In the genomic region with DNA sequence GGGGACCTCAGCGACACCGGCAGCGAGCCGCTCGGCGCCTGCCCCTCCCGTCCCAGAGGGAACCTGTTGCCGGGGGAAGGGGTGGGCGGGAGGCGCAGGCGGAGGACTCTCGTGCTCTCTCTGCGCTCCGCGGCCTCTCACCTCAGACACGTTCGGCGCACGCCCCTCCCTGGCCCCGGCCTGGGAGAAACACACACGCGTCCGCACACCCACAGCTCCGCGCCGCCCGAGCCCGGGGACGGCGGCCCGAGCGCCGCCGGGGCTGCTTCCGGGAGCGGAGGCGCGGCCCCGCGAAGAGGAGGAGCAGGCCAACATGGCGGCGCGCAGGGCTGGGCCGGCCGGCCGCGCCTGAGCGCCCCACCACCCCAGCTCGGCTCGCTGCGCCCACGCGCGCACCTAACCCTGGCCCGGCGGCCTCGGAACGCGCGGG, we compare ENCODE assay signal across 8 mouse cellular contexts. TPM values are rescaled to one million over a fixed set of nuclear protein-coding genes. Genes with fewer than 3 reads are reported as not detected.
DNase-seq lines count a peak whose midpoint lies in the region; ATAC-seq lines count a peak whose summit lies in the region.

A gene (plus strand): TSS at position 293 of the 430 bp plus-strand sequence.

- ATAC-seq in forebrain, embryonic 13.5 days: peak; percentile 93
- peak; percentile 90 for ATAC-seq in heart, embryonic 16.5 days (replicated peaks; ENCODE audit: extremely low read depth, insufficient read depth, low FRiP score)
- ATAC-seq in liver, embryonic 16.5 days (ENCODE audit: low read depth): peak; percentile 89
- ATAC-seq in neural tube, embryonic 11.5 days (ENCODE audit: insufficient read depth, low FRiP score, low TSS enrichment): peak; percentile 89
- peak; percentile 92 for ATAC-seq in stomach, embryonic 15.5 days (ENCODE audit: insufficient read depth, low FRiP score, low read depth)

- under 1% methylated on average over 46 of the region's 60 CpGs for WGBS in forebrain, embryonic 13.5 days
- under 1% methylated on average over 47 of the region's 60 CpGs for WGBS in heart, embryonic 16.5 days
- under 1% methylated on average over 42 of the region's 60 CpGs for WGBS in liver, embryonic 16.5 days (ENCODE audit: insufficient replicate concordance)
- WGBS in neural tube, embryonic 11.5 days: 0% methylated on average over 20 of the region's 60 CpGs
- under 1% methylated on average over 51 of the region's 60 CpGs for WGBS in stomach, embryonic 15.5 days

- H3K9me3 ChIP-seq in forebrain, embryonic 13.5 days (replicated peaks): no peaks in the 10 kb centered on the region
- H3K9me3 ChIP-seq in heart, embryonic 16.5 days (replicated peaks; ENCODE audit: control insufficient read depth, low read length): no peaks in the 10 kb centered on the region
- no peaks in the 10 kb centered on the region for H3K9me3 ChIP-seq in liver, embryonic 16.5 days (replicated peaks; ENCODE audit: control insufficient read depth, low read length)
- no peaks in the 10 kb centered on the region for H3K9me3 ChIP-seq in neural tube, embryonic 11.5 days (ENCODE audit: control insufficient read depth, low read length)
- H3K9me3 ChIP-seq in stomach, embryonic 15.5 days: no peaks in the 10 kb centered on the region

- DNase-seq in CD8-positive naive resting alpha-beta T cell, adult 2 months (ENCODE audit: low read depth in 2 of 2, low spot score in 2 of 2): peak; percentile 59 to 61
- peak; percentile 62 for DNase-seq in c-Kit-positive CD71-positive TER-119-positive erythroid progenitor cells, embryonic 14.5 days (ENCODE audit: low spot score)
- DNase-seq in kidney, postnatal 25 days: peak; percentile 73 to 92
- peak; percentile 79 for DNase-seq in neural tube, embryonic 11.5 days (ENCODE audit: low spot score)

- H3K27me3 ChIP-seq in forebrain, embryonic 13.5 days: no peaks in the 10 kb centered on the region
- no peaks in the 10 kb centered on the region for H3K27me3 ChIP-seq in heart, embryonic 16.5 days (ENCODE audit: control insufficient read depth, insufficient read depth, low read length)
- no peaks in the 10 kb centered on the region for H3K27me3 ChIP-seq in liver, embryonic 16.5 days (ENCODE audit: control insufficient read depth, insufficient read depth, low read depth, low read length)
- no peaks in the 10 kb centered on the region for H3K27me3 ChIP-seq in neural tube, embryonic 11.5 days (ENCODE audit: control insufficient read depth, insufficient read depth, low read length)
- no peaks in the 10 kb centered on the region for H3K27me3 ChIP-seq in stomach, embryonic 15.5 days (replicated peaks)

- peaks cover 43% of the 10 kb centered on the region for H3K4me1 ChIP-seq in forebrain, embryonic 13.5 days
- H3K4me1 ChIP-seq in heart, embryonic 16.5 days (ENCODE audit: control insufficient read depth, insufficient read depth, low read length): peaks cover 42% of the 10 kb centered on the region
- H3K4me1 ChIP-seq in liver, embryonic 16.5 days (ENCODE audit: control insufficient read depth, low read depth, low read length): peaks cover 45% of the 10 kb centered on the region
- peaks cover 17% of the 10 kb centered on the region; the same call in 1 of the 2 replicates for H3K4me1 ChIP-seq in neural tube, embryonic 11.5 days (ENCODE audit: control insufficient read depth, insufficient read depth, low read length)
- H3K4me1 ChIP-seq in stomach, embryonic 15.5 days: peaks cover 9% of the 10 kb centered on the region; the same call in 1 of the 2 replicates

- H3K4me2 ChIP-seq in forebrain, embryonic 13.5 days: peak within 1 kb of the TSS; percentile 65
- H3K4me2 ChIP-seq in heart, embryonic 16.5 days (ENCODE audit: low read depth, low read length): peak within 1 kb of the TSS; percentile 97
- H3K4me2 ChIP-seq in liver, embryonic 16.5 days (ENCODE audit: low read depth, low read length): peak within 1 kb of the TSS; percentile 83
- peak within 1 kb of the TSS; percentile 81 for H3K4me2 ChIP-seq in neural tube, embryonic 11.5 days (ENCODE audit: low read depth)
- peak within 1 kb of the TSS; percentile 85 for H3K4me2 ChIP-seq in stomach, embryonic 15.5 days

- no peaks in the 10 kb centered on the region for H3K36me3 ChIP-seq in forebrain, embryonic 13.5 days (ENCODE audit: poor library complexity, severe bottlenecking)
- no peaks in the 10 kb centered on the region for H3K36me3 ChIP-seq in heart, embryonic 16.5 days (ENCODE audit: control insufficient read depth, insufficient read depth)
- no peaks in the 10 kb centered on the region for H3K36me3 ChIP-seq in liver, embryonic 16.5 days (ENCODE audit: control insufficient read depth, insufficient read depth)
- H3K36me3 ChIP-seq in neural tube, embryonic 11.5 days (ENCODE audit: control insufficient read depth, insufficient read depth, low read length): no peaks in the 10 kb centered on the region
- H3K36me3 ChIP-seq in stomach, embryonic 15.5 days: no peaks in the 10 kb centered on the region

- peak within 1 kb of the TSS; percentile 95 for H3K9ac ChIP-seq in forebrain, embryonic 13.5 days
- peak within 1 kb of the TSS; percentile 98 for H3K9ac ChIP-seq in heart, embryonic 16.5 days (ENCODE audit: low read length)
- H3K9ac ChIP-seq in liver, embryonic 16.5 days (ENCODE audit: low read depth, low read length): peak within 1 kb of the TSS; percentile 97
- peak within 1 kb of the TSS; percentile 98 for H3K9ac ChIP-seq in neural tube, embryonic 11.5 days (ENCODE audit: low read length)
- peak within 1 kb of the TSS; percentile 92 for H3K9ac ChIP-seq in stomach, embryonic 15.5 days

- H3K4me3 ChIP-seq in forebrain, embryonic 13.5 days: peak within 1 kb of the TSS; percentile 94
- peak within 1 kb of the TSS; percentile 92 for H3K4me3 ChIP-seq in heart, embryonic 16.5 days (ENCODE audit: low read length)
- peak within 1 kb of the TSS; percentile 97 for H3K4me3 ChIP-seq in liver, embryonic 16.5 days (ENCODE audit: low read depth, low read length)
- peak within 1 kb of the TSS; percentile 80 for H3K4me3 ChIP-seq in neural tube, embryonic 11.5 days (ENCODE audit: low read depth, low read length)
- peak within 1 kb of the TSS; percentile 93 for H3K4me3 ChIP-seq in stomach, embryonic 15.5 days (replicated peaks)

- peak within 1 kb of the TSS; percentile 92 for H3K27ac ChIP-seq in forebrain, embryonic 13.5 days
- peak within 1 kb of the TSS; percentile 96 for H3K27ac ChIP-seq in heart, embryonic 16.5 days (ENCODE audit: low read length)
- H3K27ac ChIP-seq in liver, embryonic 16.5 days (ENCODE audit: low read length): peak within 1 kb of the TSS; percentile 95
- peak within 1 kb of the TSS; percentile 90 for H3K27ac ChIP-seq in neural tube, embryonic 11.5 days (ENCODE audit: low read depth, low read length)
- peak within 1 kb of the TSS; percentile 90 for H3K27ac ChIP-seq in stomach, embryonic 15.5 days

RNA-seq across cellular contexts. Expression of the gene that starts here (rescaled TPM):
- polyA plus RNA-seq in forebrain, embryonic 13.5 days (2015; fragmentation: Nextera tagmentation; extraction: Ambion mirVana): 7.4 and 7.5 TPM in 2 replicates
- polyA plus RNA-seq in heart, embryonic 16.5 days (2015; fragmentation: Nextera tagmentation; extraction: Ambion mirVana): 5.5 and 7.0 TPM in 2 replicates
- 3.5 and 3.8 TPM in 2 replicates for polyA plus RNA-seq in liver, embryonic 16.5 days (2015; fragmentation: Nextera tagmentation; extraction: Ambion mirVana)
- 9.8 and 10.9 TPM in 2 replicates for polyA plus RNA-seq in neural tube, embryonic 11.5 days (2014; fragmentation: Nextera tagmentation; extraction: Ambion mirVana)
- 7.6 and 9.7 TPM in 2 replicates for polyA plus RNA-seq in stomach, embryonic 15.5 days (2015; fragmentation: Nextera tagmentation; extraction: Ambion mirVana)

Comparison
In these comparisons a context has a peak if more than half of its experiments do, and no peak if none do; other contexts are left out.
1. Peak in every context shown above with its lines: DNase-seq, ATAC-seq, H3K4me3 ChIP-seq and H3K27ac ChIP-seq.